Mouse (Mus musculus) left cerebral cortex, adult 9 months (tissue): ENCODE measurements around the gene Arhgef40.
"Not testable (repeated sequence)": the region's sequence is repeated elsewhere in the genome, so short reads cannot be mapped to it uniquely, and the experiment has no call there.

Experiments used
- DNase-seq, 2 experiments: peaks; one replicate each; pipeline ENCODE4 v3.0.0; 2022; ENCODE audit warnings: low spot score in 2 of 2

The Arhgef40 gene

GRCm38 (mm10) chr14:52019051-52019589 lies 34.6 kb downstream of the Arhgef40 start:
- DNase-seq = no peak

GRCm38 (mm10) chr14:52019590-52020340 lies 35.2 kb downstream of the Arhgef40 start:
- peak; percentile 94 to 99 for DNase-seq

GRCm38 (mm10) chr14:52020486-52021137 lies 36.1 kb downstream of the Arhgef40 start, which contains the start of gene Zfp219:
TSS of gene Zfp219 (minus strand) at chr14:52020733.
- DNase-seq = peak; percentile 76 to 79

DNA sequence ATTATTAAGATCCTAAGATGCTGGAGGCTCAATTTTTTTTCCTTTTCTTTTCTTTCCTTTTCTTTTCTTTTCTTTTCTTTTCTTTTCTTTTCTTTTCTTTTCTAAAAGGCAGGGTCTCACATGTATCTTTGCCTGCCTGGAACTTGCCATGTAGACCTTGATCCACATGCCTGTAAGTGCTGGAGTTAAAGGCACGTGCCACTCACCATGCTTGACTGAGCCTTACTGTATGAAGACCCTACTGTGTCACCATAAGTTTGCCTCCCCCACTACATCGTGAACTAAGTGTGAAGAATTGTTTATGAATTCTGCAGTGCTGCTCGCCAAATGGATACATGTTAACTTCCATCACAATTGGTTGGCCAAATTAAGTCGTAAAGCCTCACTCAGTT lies 36.6 kb downstream of the Arhgef40 start:
- no peak for DNase-seq

DNA sequence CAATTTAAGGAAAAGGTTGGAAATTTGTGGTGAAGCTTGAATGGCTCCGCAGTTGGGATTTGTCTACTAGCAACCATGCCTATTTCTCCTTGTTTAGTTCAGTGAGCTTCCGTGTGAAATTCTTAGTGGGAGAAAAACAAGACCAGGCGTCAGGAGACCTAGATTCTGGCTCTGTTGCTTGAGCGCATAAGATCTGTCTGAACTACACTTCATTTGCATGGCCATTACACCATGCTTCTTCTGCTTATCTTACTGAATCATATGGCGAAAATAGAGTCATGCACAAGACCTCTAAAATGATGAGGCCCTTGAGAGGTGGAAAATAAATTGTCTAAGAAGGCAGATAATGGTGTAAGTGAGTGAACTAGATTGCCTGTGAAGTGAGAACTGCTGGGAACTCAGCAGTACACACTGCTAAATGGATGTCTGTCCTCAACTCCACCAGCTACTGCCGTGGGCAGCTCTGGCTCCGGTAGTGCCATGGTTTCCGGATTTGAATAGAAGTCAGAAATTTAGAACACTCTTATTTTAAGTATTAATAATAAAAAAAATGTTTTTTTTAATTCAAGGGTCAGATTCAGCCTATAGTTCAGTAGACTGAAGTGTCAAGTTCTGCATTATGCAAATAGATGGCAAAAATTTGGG lies 37.2 kb downstream of the Arhgef40 start:
- no peak for DNase-seq

DNA sequence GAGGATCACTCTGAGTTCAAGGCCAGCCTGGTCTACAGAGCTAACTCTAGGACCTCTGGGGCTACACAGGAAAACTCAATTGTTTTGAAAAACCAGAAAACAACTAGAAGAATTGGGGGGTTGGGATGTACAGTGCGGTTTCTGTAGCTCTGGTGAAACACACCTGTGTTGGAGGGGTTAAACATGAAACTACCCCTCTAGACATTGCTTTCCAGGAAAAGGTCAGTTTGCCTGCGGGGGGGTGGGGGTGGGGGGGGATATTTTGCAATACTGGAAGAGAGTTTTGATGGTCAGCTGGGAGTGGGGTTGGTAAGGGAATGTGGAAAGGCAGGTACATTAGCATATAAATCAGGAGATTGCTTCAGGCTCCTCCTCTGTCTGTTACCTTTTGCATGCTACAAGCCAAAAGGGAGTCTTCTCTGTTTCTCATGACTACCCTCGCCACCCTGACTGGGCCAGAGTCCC lies 37.8 kb downstream of the Arhgef40 start:
- no peak for DNase-seq

DNA sequence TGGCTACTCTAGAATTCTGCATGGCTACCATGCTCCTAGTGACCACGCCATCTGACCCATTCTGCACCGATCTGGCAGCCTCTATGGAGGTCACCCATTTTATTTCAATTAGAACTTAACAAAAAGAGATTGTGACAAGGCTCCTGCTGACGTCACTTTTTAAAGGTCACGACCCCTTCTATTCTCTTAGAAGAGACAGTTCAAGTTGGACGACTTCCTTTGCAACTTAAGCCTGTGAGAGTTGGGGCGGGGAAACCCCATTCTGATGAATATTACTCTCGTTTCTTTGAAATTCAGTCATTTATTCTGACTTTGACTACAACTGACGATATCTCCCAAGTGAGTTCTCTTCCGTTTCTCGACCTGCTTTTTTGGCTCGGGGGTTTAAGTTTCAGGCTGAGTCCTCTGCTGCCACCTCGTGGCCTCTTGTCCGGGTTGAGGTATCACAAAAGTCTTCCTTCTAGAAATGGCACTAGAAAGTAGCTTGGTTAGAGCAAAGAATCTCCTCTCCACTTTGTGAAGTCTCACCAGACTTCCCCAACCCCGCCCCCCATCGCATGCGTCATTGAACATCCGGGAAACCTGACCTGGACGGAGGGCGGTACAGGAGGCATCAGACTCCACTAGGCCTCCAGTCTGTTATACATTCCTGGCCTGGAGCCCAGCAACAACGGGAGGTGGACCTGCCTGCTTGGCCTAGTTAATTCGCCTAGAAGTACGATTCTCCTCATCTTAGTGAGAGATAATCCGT lies 38.4 kb downstream of the Arhgef40 start:
- DNase-seq = peak in 1 of 2 experiments; percentile 90

DNA sequence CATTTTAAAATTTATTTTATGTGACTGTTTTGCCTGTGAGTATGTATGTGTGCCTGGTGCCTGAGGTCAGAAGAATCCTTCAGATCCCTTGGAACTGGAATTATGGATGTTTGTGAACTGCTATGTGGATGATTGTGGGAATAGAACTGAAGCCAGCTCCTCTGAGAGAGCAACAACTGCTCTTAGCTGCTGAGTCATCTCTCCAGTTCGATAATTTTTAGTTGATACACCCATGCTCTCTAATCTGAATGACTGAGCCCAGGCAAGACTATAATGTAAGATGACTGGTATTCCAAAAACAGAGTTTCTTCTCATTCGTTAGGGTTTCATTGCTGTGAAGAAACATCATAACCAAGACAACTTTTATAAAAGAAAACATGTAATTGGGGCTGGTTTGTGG lies 39.6 kb downstream of the Arhgef40 start:
- DNase-seq = no peak

DNA sequence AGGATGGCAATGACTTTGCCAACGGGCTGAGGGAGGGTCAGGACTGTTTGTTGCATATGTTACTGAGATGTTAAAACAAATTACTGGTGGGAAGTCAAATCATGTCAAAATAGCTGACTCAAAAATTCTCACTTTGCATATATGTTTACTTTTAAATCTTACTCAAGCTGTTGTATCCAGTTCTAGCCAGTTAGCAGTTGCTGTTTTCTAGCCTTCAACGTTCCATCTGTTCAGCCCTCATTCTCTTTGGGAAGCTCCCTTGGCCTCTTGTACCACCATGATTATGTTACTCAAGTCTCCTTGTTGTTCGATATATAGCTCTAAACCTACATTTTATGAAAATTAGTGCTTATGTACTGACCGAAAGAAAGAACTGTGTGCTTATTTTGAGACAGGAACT lies 41.8 kb downstream of the Arhgef40 start:
- no peak for DNase-seq

- no peak for DNase-seq
These were observed 51.4 kb downstream of the Arhgef40 start for GRCm38 (mm10) chr14:52035926-52036325.

DNA sequence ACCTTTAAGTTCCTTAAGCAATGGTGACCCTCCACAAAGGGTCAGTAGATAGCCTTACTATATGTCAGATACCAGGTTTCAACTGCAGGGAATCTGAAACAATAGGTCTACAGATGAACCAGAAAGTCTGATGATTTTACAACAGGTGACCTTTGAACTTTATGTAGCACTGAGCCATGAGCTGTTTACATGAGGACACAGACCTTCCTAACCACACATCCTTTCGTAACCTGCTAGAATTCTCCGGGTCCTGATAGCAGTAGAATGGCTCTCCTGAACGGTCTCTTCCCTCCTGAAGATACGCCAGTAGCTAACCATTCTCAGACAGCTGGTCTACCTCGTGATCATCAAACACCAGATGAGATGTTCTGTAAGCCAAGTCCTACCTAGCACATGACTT lies 54.8 kb downstream of the Arhgef40 start:
- DNase-seq = no peak

- DNase-seq = not testable (repeated sequence)
These were observed 57.8 kb downstream of the Arhgef40 start, which contains the start of gene Olfr221 for GRCm38 (mm10) chr14:52042359-52042758. TSS of gene Olfr221 (minus strand) at chr14:52042459.

GRCm38 (mm10) chr14:52043446-52043845 lies 58.9 kb downstream of the Arhgef40 start:
- DNase-seq = peak in 1 of 2 experiments; percentile 26

GRCm38 (mm10) chr14:52044901-52045678 lies 60.6 kb downstream of the Arhgef40 start:
- DNase-seq = peak in 1 of 2 experiments; percentile 33

GRCm38 (mm10) chr14:52045966-52046565 lies 61.5 kb downstream of the Arhgef40 start:
- DNase-seq = peak in 1 of 2 experiments; percentile 26

DNA sequence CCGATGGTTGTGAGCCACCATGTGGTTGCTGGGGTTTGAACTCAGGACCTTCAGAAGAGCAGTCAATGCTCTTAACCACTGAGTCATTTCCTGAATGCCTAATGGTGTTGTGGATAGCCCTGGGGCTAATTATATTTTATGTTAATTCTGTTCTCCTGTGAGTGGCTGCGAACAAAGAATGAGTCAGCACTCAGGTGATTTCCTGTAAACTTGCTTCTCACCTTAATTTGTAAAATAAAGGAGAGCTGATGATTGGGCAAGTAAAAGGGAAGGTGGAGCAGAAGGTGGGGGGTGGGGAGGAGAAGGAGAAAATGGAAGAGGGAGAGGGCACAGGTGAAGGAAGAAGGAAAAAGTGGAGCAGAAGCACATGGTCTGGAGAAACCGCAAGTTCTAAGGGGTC lies 68.2 kb downstream of the Arhgef40 start:
- DNase-seq = not testable (repeated sequence)
